8 mouse cellular contexts compared by ENCODE assay signal in the genomic region with DNA sequence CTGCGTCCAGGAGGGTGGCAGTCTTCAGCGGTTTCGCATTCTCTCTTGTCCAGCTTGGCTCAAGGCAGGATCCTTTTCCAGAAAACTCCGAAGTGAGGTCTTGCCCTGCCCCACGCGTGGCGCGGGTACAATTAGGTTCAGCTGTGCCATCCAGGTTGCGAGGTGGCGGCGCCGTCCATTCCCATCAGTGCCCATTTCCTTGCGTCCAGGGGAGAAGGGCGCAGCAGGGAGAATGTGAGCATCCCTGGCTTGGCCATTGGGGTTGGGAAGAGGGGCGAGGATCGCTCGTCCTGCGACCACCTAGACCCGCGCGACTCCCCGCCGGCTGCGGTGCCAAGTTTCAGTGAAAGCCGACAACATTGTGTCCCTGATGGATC. TPM values are rescaled to one million over a fixed set of nuclear protein-coding genes. Genes with fewer than 3 reads are reported as not detected.
DNase-seq lines count a peak whose midpoint lies in the region; ATAC-seq and TF ChIP-seq lines count a peak whose summit lies in the region.

No protein-coding gene starts in this region.

- H3K4me2 ChIP-seq in kidney, embryonic 14.5 days (replicated peaks; ENCODE audit: low read depth, low read length), result peak overlapping the region; percentile 87
- H3K4me2 ChIP-seq in hindbrain, postnatal 0 days (ENCODE audit: low read depth, low read length), result peak overlapping the region; percentile 78
- peak overlapping the region; percentile 71 for H3K4me2 ChIP-seq in midbrain, postnatal 0 days (ENCODE audit: low read depth, low read length, poor library complexity, severe bottlenecking)

- no peaks in the 10 kb centered on the region for H3K9me3 ChIP-seq in kidney, embryonic 14.5 days (ENCODE audit: control insufficient read depth, low read length)
- no peaks in the 10 kb centered on the region for H3K9me3 ChIP-seq in hindbrain, postnatal 0 days (ENCODE audit: low read length)
- no peaks in the 10 kb centered on the region for H3K9me3 ChIP-seq in midbrain, postnatal 0 days (ENCODE audit: low read length)

- peak overlapping the region; percentile 61 for H3K4me3 ChIP-seq in kidney, embryonic 14.5 days (ENCODE audit: low read length)
- peak overlapping the region; percentile 52 for H3K4me3 ChIP-seq in hindbrain, postnatal 0 days (ENCODE audit: low read length)
- peak overlapping the region; percentile 42 for H3K4me3 ChIP-seq in midbrain, postnatal 0 days (ENCODE audit: low read depth, low read length)

- intact Hi-C loops in left cerebral cortex, postnatal 14 days (cut with DNase I), result no loop called here

- ATAC-seq in kidney, embryonic 14.5 days (ENCODE audit: low FRiP score, low TSS enrichment), result peak; percentile 28
- ATAC-seq in hindbrain, postnatal 0 days, result no peak
- ATAC-seq in midbrain, postnatal 0 days (ENCODE audit: low FRiP score), result peak; percentile 13; the same call in 1 of the 2 replicates

- H3K4me1 ChIP-seq in kidney, embryonic 14.5 days (ENCODE audit: control insufficient read depth, insufficient read depth, low read length), result no peaks in the 10 kb centered on the region
- 0 out of 2 replicates have a peak, but pooled peaks cover 3% of the 10 kb centered on the region for H3K4me1 ChIP-seq in hindbrain, postnatal 0 days (ENCODE audit: insufficient read depth, low read length)
- H3K4me1 ChIP-seq in midbrain, postnatal 0 days (ENCODE audit: insufficient read depth, low read length), result peaks cover 5% of the 10 kb centered on the region; the same call in 1 of the 2 replicates

- DNase-seq in kidney, postnatal 25 days, result no peak
- DNase-seq in embryo, embryonic 10.5 days (ENCODE audit: low spot score), result peak; percentile 32
- no peak for DNase-seq in hindbrain, postnatal 0 days (ENCODE audit: low spot score)
- no peak for DNase-seq in midbrain, postnatal 0 days (ENCODE audit: low spot score)
- DNase-seq in layer of hippocampus, adult 18-20 months (ENCODE audit: low spot score in 2 of 2), result no peak
- DNase-seq in left cerebral cortex, postnatal 14 days (ENCODE audit: low spot score in 2 of 2), result no peak
- no peak for DNase-seq in thymus, postnatal 0 days (ENCODE audit: low spot score)

- WGBS in kidney, embryonic 14.5 days, result under 1% methylated on average over 25 of the region's 25 CpGs
- WGBS in hindbrain, postnatal 0 days, result under 1% methylated on average over 25 of the region's 25 CpGs
- WGBS in midbrain, postnatal 0 days, result under 1% methylated on average over 25 of the region's 25 CpGs

- H3K9ac ChIP-seq in kidney, embryonic 14.5 days (ENCODE audit: low read depth, low read length), result peak overlapping the region; percentile 61
- H3K9ac ChIP-seq in hindbrain, postnatal 0 days (replicated peaks; ENCODE audit: low read length), result peak overlapping the region; percentile 51
- 0 out of 2 replicates have a peak overlapping the region, but pooled peaks have one; percentile 46 for H3K9ac ChIP-seq in midbrain, postnatal 0 days (replicated peaks; ENCODE audit: low read length, poor library complexity, severe bottlenecking)

- no peaks in the 10 kb centered on the region for H3K36me3 ChIP-seq in kidney, embryonic 14.5 days (ENCODE audit: control insufficient read depth, insufficient read depth, low read length)
- H3K36me3 ChIP-seq in hindbrain, postnatal 0 days (ENCODE audit: insufficient read depth, low read length), result no peaks in the 10 kb centered on the region
- H3K36me3 ChIP-seq in midbrain, postnatal 0 days (ENCODE audit: insufficient read depth, low read length), result no peaks in the 10 kb centered on the region

- H3K27ac ChIP-seq in kidney, embryonic 14.5 days (ENCODE audit: low read depth, low read length), result no peak overlapping the region
- H3K27ac ChIP-seq in hindbrain, postnatal 0 days, result peak overlapping the region; percentile 32; the same call in 1 of the 2 replicates
- H3K27ac ChIP-seq in midbrain, postnatal 0 days (ENCODE audit: low read depth, low read length), result no peak overlapping the region

- H3K27me3 ChIP-seq in kidney, embryonic 14.5 days (ENCODE audit: control insufficient read depth, insufficient read depth, low read length), result 0 out of 2 replicates have a peak, but pooled peaks cover 5% of the 10 kb centered on the region
- H3K27me3 ChIP-seq in hindbrain, postnatal 0 days (ENCODE audit: insufficient read depth, low read length), result peaks cover 4% of the 10 kb centered on the region
- H3K27me3 ChIP-seq in midbrain, postnatal 0 days (ENCODE audit: insufficient read depth, low read length), result peaks cover 21% of the 10 kb centered on the region; the same call in 1 of the 2 replicates

- no peak for TF ChIP-seq CTCF in hindbrain, postnatal 0 days (IDR thresholded peaks at IDR 0.05; ENCODE audit: low read depth)
- no peak for TF ChIP-seq CTCF in midbrain, postnatal 0 days (IDR thresholded peaks at IDR 0.05)

RNA-seq across cellular contexts. Expression of gene Tiam2, which starts 0.5 kb away (rescaled TPM):
- 3.0 and 4.5 TPM in 2 replicates for polyA plus RNA-seq in kidney, embryonic 14.5 days (2014; fragmentation: Nextera tagmentation; extraction: Ambion mirVana)
- 8.8 and 9.3 TPM in 2 replicates for total RNA-seq in hindbrain, postnatal 0 days (2014; rRNA removed)
- polyA plus RNA-seq in hindbrain, postnatal 0 days (2015; fragmentation: Nextera tagmentation; extraction: Ambion mirVana), result 2.8 and 3.1 TPM in 2 replicates
- 5.2 and 6.9 TPM in 2 replicates for total RNA-seq in midbrain, postnatal 0 days (2014; rRNA removed)
- 1.7 TPM in 2 replicates for polyA plus RNA-seq in midbrain, postnatal 0 days (2015; fragmentation: Nextera tagmentation; extraction: Ambion mirVana)
- 10 to 100 TPM; 35.2 to 37.1 TPM for total RNA-seq in layer of hippocampus, adult 18-20 months (2021)
- 10 to 100 TPM; 78.4 to 86.5 TPM for total RNA-seq in left cerebral cortex, postnatal 14 days (2021)
- polyA plus RNA-seq in thymus, postnatal 0 days (2015; fragmentation: Nextera tagmentation; extraction: Ambion mirVana), result 0.49 and 0.51 TPM in 2 replicates
